Mouse (Mus musculus) limb, embryonic 15.5 days (tissue): ENCODE results near the gene Pphln1. TPM values are rescaled to one million over a fixed set of nuclear protein-coding genes. Genes with fewer than 3 reads are reported as not detected.

Experiments
- ATAC-seq: fragments of 200-750 bp; cut with Nextera tagmentation; 2 replicates; pipeline ENCODE4 v1.8.0; 2017; ENCODE audit warnings: low read depth, moderate TSS enrichment; ENCODE audit not compliant: insufficient number of reproducible peaks, low FRiP score, low TSS enrichment
- H3K27ac ChIP-seq: fragments of 300-500 bp; sonication (generic); 2 replicates; pipeline ENCODE4 v1.5.1; 2015; ENCODE audit warnings: moderate library complexity, mild to moderate bottlenecking, inconsistent platforms
- H3K27me3 ChIP-seq: fragments of 300-500 bp; sonication (generic); 2 replicates; pipeline ENCODE4 v1.6.1; 2015; ENCODE audit warnings: inconsistent platforms
- H3K36me3 ChIP-seq: fragments of 300-500 bp; sonication (generic); 2 replicates; pipeline ENCODE4 v1.6.1; 2015; ENCODE audit warnings: inconsistent platforms
- H3K4me1 ChIP-seq: fragments of 300-500 bp; sonication (generic); 2 replicates; pipeline ENCODE4 v1.6.1; 2015; ENCODE audit warnings: inconsistent platforms
- H3K4me2 ChIP-seq: fragments of 300-500 bp; sonication (generic); 2 replicates; pipeline ENCODE4 v1.6.1; 2015; ENCODE audit warnings: mild to moderate bottlenecking, inconsistent platforms
- H3K4me3 ChIP-seq: fragments of 300-500 bp; sonication (generic); 2 replicates; pipeline ENCODE4 v1.5.1; 2015; ENCODE audit warnings: mild to moderate bottlenecking, inconsistent platforms
- H3K9ac ChIP-seq: fragments of 300-500 bp; sonication (generic); 2 replicates; pipeline ENCODE4 v1.6.1; 2015; ENCODE audit warnings: inconsistent platforms
- H3K9me3 ChIP-seq: fragments of 300-500 bp; sonication (generic); 2 replicates; pipeline ENCODE4 v1.6.1; 2016; ENCODE audit warnings: inconsistent platforms
- WGBS: fragments of 180-500 bp; shearing (Covaris S2); methylation state at CpG from one replicate; pipeline ENCODE4 v1.1.7; 2015; 5-methylcytosine and 5-hydroxymethylcytosine counted together
- polyA plus RNA-seq: library from polyadenylated mRNA; unstranded; fragments of >200 nt; fragmentation: Nextera tagmentation; extraction: Ambion mirVana; gene quantifications from 2 replicates; pipeline ENCODE4 v1.2.1, GENCODE M21; 2015

Pphln1 gene
- polyA plus RNA-seq, 1 experiment from 2014 or later = 47.4 TPM

DNA sequence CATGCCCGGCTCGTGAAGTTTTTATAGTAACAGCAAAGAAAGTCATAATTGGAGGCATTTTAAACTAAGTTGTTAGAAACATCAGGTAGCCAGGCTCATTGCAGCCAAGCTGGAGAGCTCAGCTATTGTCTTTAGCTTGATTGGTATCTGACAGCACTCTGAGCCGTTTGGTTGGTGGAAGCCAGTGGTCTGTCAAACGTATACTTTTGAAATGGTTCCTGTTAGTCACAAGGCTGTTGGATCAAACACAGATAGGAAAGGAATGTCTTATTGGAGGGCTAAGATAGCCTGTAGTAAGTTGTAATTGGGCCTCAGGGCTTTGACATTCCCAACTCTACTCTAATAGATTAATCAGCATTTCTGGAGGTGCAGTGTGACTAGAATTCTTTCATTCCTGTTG, 3.3 kb downstream of the Pphln1 start:
- Histone ChIP-seq H3K4me2 (no peak overlapping the region), H3K4me1 (peaks cover 19% of the 10 kb centered on the region), H3K9ac (no peak overlapping the region), H3K27ac (no peak overlapping the region), H3K27me3 (no peaks in the 10 kb centered on the region), H3K36me3 (0 out of 2 replicates have a peak, but pooled peaks cover 2% of the 10 kb centered on the region), H3K4me3 (no peak overlapping the region), H3K9me3 (no peaks in the 10 kb centered on the region)
- ATAC-seq = no peak
- 65% methylated on average over 4 of the region's 4 CpGs for WGBS

DNA sequence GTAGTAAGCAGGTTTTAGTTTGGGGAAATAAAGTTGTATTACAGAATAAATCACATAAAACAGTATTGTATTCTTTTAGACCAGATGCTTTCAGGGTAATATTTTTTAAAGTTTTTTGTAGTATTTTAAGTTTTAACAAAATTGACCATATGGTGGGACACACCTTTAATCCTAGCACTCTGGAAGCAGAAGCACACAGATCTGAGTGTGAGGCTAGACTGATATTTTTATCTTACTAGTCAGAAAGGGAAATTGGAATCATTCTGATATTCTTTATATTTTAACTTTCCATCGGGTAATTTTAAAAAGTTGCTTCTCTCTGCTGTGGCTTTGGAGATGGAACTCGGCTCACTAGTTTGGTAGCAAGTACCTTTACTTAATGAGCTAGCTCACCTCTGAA, 4.6 kb downstream of the Pphln1 start:
- H3K27me3 ChIP-seq = no peaks in the 10 kb centered on the region
- H3K9me3 ChIP-seq = no peaks in the 10 kb centered on the region
- 0 out of 2 replicates have a peak, but pooled peaks cover 3% of the 10 kb centered on the region for H3K36me3 ChIP-seq
- H3K4me1 ChIP-seq = peaks cover 11% of the 10 kb centered on the region
- no peak overlapping the region for H3K4me3 ChIP-seq
- WGBS = 94% methylated on average over 2 of the region's 2 CpGs
- H3K4me2 ChIP-seq = no peak overlapping the region
- H3K9ac ChIP-seq = no peak overlapping the region
- no peak for ATAC-seq
- H3K27ac ChIP-seq = no peak overlapping the region

DNA sequence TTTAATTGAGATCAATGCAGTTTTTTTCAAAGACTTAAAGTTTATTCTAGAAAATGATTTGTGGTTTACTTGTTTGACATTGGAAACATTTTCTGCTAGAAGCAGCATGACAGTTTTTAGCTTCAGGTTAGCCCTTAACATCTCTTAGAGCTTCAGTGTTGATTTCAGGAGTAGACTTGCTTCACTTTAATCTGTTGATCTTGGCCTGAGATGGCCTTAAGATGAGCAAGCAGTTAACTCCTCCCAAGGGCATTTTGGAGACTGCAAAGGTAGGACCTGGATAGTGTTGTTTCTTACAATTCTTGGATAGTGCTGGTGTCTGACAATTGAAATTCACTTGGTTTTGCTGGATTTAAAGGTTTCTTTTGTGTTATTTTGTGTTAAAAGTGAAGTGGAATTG, 6.7 kb downstream of the Pphln1 start:
- no peaks in the 10 kb centered on the region for H3K9me3 ChIP-seq
- no peak overlapping the region for H3K27ac ChIP-seq
- H3K27me3 ChIP-seq = no peaks in the 10 kb centered on the region
- peaks cover 2% of the 10 kb centered on the region; the same call in 1 of the 2 replicates for H3K4me1 ChIP-seq
- no peak overlapping the region for H3K4me2 ChIP-seq
- no peak for ATAC-seq
- H3K9ac ChIP-seq = no peak overlapping the region
- no peak overlapping the region for H3K4me3 ChIP-seq
- H3K36me3 ChIP-seq = 0 out of 2 replicates have a peak, but pooled peaks cover 12% of the 10 kb centered on the region

DNA sequence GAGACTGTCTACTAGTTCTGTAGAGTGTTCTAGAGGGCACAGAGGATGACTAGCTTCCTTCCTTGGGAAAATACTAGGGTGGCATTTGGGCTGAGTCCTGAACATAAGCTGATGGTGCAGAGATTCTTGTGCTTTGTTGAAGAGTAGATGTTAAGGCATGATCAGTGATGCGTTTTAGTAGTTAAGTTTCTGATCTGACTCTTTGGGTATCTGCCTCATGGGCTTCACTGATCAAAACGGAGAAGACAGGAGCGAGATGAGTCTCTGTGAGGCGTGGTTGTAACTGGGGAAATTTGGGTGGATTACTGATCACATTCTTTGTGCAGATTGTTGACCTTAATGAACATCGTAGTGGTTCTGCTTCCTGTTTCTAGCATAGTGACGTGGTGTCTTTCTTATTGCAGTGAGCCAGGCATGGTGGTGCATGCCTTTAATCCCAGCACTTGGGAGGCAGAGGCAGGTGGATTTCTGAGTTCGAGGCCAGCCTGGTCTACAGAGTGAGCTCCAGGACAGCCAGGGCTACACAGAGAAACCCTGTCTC, 7.4 kb downstream of the Pphln1 start:
- no peaks in the 10 kb centered on the region for H3K27me3 ChIP-seq
- H3K9me3 ChIP-seq = no peaks in the 10 kb centered on the region
- no peak overlapping the region for H3K4me3 ChIP-seq
- WGBS = 92% methylated on average over 7 of the region's 7 CpGs
- no peak overlapping the region for H3K27ac ChIP-seq
- peaks cover 18% of the 10 kb centered on the region; the same call in 1 of the 2 replicates for H3K36me3 ChIP-seq
- H3K9ac ChIP-seq = no peak overlapping the region
- no peaks in the 10 kb centered on the region for H3K4me1 ChIP-seq
- H3K4me2 ChIP-seq = no peak overlapping the region
- ATAC-seq = no peak

DNA sequence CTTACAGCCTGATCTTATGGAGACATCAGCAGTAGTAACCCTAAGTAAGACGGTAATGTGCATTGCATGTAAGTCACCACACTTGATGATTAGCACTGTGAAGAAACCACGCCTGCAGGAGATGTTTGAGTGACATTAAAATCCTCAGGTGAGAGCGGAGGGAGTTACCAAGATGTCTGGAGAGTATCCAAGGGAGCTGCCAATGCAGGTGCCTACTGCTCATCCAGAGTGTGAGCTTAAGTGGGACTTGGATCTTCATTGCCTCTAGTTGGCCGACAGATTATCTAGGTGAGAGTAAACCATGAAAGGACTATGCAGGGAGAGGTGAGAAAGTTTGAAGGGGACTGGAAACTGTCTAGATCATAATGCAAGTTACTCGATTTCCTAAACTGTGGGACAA, 8.3 kb downstream of the Pphln1 start:
- Histone ChIP-seq H3K4me2 (no peak overlapping the region), H3K4me3 (no peak overlapping the region), H3K4me1 (no peaks in the 10 kb centered on the region), H3K9ac (no peak overlapping the region), H3K36me3 (peaks cover 23% of the 10 kb centered on the region), H3K27me3 (no peaks in the 10 kb centered on the region), H3K27ac (no peak overlapping the region), H3K9me3 (no peaks in the 10 kb centered on the region)
- ATAC-seq = no peak
- WGBS = 89% methylated on average over 5 of the region's 5 CpGs

DNA sequence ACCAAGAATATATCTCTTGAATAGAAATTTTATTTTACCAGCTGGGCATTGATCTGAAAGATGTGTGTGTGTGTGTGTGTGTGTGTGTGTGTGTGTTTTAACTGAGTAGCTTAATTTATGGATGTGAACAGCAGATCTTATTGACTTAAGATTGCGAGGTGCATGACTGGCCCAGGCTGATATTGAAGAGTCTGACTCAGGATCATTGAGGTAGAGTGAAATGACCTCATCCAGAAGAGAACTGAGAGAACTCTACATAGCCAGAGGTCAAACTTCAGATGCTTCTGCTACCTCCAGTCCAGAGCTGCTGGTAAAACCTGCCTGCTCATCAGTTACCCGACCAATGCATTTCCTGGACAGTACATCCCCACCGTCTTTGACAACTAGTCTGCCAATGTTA, 14.3 kb downstream of the Pphln1 start:
- Histone ChIP-seq H3K36me3 (peaks cover 50% of the 10 kb centered on the region), H3K4me3 (no peak overlapping the region), H3K4me2 (no peak overlapping the region), H3K9ac (no peak overlapping the region), H3K27ac (no peak overlapping the region), H3K27me3 (no peaks in the 10 kb centered on the region), H3K9me3 (no peaks in the 10 kb centered on the region), H3K4me1 (no peaks in the 10 kb centered on the region)
- 95% methylated on average over 3 of the region's 3 CpGs for WGBS
- no peak for ATAC-seq

DNA sequence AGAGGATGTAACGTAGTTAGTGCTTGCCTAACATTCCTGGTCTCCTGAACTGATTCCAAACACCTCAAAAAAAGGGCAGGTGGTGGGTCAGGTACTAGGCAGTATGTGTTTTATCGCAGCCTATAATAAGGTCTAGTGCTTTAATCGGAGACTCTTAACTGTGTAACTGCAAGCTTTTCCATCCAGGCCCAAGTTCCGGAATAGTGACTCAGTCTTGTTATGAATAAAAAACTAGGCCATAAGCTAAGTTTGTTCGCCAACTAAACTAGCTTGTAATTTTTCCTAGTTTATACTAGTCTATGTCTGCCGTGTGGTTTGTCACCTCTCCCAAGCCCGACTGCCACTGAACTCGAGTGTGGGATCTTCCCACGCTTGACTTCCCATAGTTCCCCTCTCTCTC, 16.3 kb downstream of the Pphln1 start:
- Histone ChIP-seq H3K9me3 (no peaks in the 10 kb centered on the region), H3K36me3 (peaks cover 45% of the 10 kb centered on the region), H3K4me3 (no peak overlapping the region), H3K27me3 (no peaks in the 10 kb centered on the region), H3K4me2 (no peak overlapping the region), H3K27ac (no peak overlapping the region), H3K4me1 (no peaks in the 10 kb centered on the region), H3K9ac (no peak overlapping the region)
- ATAC-seq = no peak
- WGBS = 94% methylated on average over 9 of the region's 9 CpGs

DNA sequence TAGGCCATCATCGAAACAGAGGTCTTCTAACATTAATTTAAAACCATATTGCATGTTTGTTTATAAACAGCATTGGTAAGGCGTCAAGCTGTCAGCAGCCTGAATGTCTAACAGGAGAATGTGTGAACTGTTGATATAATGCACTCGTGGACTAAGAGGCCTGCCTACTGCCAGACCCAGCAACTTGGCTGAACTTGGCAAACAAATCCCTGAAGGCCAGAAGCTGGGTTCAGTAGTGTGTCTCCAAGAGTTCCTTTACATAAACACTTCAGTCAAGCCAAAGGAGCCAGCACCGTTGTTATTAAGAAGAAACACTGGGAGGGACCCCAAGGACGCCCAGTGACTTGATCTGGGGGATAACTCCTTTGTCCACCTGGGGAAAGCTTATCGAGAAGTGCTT, 18.1 kb downstream of the Pphln1 start:
- Histone ChIP-seq H3K9ac (no peak overlapping the region), H3K27me3 (no peaks in the 10 kb centered on the region), H3K4me3 (no peak overlapping the region), H3K27ac (no peak overlapping the region), H3K36me3 (peaks cover 35% of the 10 kb centered on the region), H3K4me1 (no peaks in the 10 kb centered on the region), H3K9me3 (no peaks in the 10 kb centered on the region), H3K4me2 (no peak overlapping the region)
- no peak for ATAC-seq
- 87% methylated on average over 6 of the region's 6 CpGs for WGBS

DNA sequence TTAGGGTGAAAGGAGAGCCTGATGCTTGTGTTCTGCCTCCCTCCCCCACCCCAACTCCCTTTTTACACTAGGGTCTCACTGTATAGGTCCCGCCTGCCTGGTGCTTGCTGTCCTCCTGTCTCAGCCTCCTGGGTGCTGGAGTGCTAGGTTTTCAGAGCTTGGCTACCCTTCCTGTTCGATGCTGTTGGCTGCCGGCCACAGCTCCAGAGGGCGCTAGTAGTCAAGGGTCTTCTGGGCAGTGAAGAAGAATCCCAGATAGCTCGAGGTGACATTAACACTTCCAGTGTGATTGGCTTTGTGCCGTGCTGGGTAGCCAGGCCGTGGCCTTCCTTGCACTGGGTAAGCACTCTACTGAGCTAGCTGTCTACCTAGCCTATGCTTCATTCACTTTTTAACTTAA, 22.4 kb downstream of the Pphln1 start:
- H3K9me3 ChIP-seq = no peaks in the 10 kb centered on the region
- H3K4me3 ChIP-seq = no peak overlapping the region
- peaks cover 33% of the 10 kb centered on the region for H3K36me3 ChIP-seq
- H3K9ac ChIP-seq = no peak overlapping the region
- no peaks in the 10 kb centered on the region for H3K4me1 ChIP-seq
- no peak overlapping the region for H3K27ac ChIP-seq
- H3K27me3 ChIP-seq = no peaks in the 10 kb centered on the region
- no peak for ATAC-seq
- 83% methylated on average over 7 of the region's 7 CpGs for WGBS
- no peak overlapping the region for H3K4me2 ChIP-seq

DNA sequence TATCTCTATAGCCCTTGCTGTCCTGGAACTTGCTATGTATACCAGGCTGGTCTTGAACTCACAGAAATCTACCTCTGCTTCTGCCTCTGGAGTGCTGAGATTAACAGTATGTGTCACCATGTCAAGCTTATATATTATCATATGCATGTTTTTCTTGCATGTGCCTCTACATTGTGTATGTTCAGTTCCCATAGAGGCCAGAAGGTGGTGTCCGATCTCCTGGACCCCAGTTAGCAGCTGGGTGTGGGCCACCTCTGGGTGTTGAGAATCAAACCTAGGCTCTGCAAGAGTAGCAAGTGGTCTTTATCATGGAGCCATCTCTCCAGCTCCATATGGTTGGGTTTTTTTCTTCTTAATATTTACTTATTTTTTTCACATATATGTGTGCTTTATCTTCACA, 24.4 kb downstream of the Pphln1 start:
- no peak overlapping the region for H3K27ac ChIP-seq
- H3K9me3 ChIP-seq = no peaks in the 10 kb centered on the region
- WGBS = 92% methylated on average over 1 of the region's 1 CpGs
- ATAC-seq = no peak
- H3K27me3 ChIP-seq = no peaks in the 10 kb centered on the region
- H3K4me1 ChIP-seq = no peaks in the 10 kb centered on the region
- H3K36me3 ChIP-seq = peaks cover 32% of the 10 kb centered on the region
- no peak overlapping the region for H3K4me3 ChIP-seq
- H3K9ac ChIP-seq = no peak overlapping the region
- no peak overlapping the region for H3K4me2 ChIP-seq

DNA sequence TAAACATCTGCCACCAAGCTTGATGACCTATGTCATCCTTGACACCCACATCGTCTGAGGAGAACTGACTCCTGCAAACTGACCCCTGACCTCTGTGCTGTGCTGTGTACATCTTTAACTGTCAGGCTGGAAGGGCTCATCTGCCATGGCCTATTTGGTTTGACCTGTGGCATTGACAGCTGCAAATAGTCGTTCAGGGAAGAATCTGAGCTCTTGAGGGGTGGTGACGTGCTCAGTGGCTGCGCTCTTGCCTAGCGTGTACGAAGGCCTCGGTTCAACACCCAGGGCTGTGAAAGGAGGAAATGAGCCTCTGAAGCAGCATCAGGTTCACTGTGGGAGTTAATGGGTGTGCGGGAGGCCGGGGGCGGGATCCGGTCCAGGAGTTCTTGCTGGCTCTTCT, 35.7 kb downstream of the Pphln1 start:
- Histone ChIP-seq H3K27ac (no peak overlapping the region), H3K4me3 (no peak overlapping the region), H3K9me3 (no peaks in the 10 kb centered on the region), H3K27me3 (no peaks in the 10 kb centered on the region), H3K36me3 (peaks cover 9% of the 10 kb centered on the region; the same call in 1 of the 2 replicates), H3K4me1 (0 out of 2 replicates have a peak, but pooled peaks cover 2% of the 10 kb centered on the region), H3K9ac (no peak overlapping the region), H3K4me2 (no peak overlapping the region)
- WGBS = 50% methylated on average over 11 of the region's 11 CpGs
- ATAC-seq = no peak; the same call in 1 of the 2 replicates

DNA sequence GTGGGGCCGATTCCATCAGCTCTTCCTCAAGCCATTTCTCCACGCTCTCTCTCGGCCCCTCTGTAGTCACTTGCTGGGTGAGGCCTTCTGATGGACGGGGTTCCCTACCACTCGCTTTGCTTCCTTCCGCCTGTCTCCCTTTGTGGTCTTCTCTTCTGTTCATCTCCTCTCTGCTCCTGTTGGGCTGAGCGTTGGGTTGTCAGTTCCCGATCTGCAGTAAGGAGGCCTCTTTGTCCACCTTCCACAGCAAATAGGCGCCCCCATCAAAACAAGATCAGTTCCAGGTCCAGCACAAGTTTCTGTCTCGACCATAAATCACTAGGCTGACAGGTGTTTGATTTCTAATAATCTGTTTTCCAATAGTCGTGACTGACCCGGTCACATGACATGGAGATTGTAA, 37.8 kb downstream of the Pphln1 start:
- Histone ChIP-seq H3K4me3 (no peak overlapping the region), H3K36me3 (peaks cover 16% of the 10 kb centered on the region), H3K4me2 (no peak overlapping the region), H3K9ac (no peak overlapping the region), H3K27me3 (no peaks in the 10 kb centered on the region), H3K27ac (no peak overlapping the region), H3K4me1 (0 out of 2 replicates have a peak, but pooled peaks cover 2% of the 10 kb centered on the region), H3K9me3 (no peaks in the 10 kb centered on the region)
- ATAC-seq = no peak
- WGBS = 89% methylated on average over 12 of the region's 12 CpGs

DNA sequence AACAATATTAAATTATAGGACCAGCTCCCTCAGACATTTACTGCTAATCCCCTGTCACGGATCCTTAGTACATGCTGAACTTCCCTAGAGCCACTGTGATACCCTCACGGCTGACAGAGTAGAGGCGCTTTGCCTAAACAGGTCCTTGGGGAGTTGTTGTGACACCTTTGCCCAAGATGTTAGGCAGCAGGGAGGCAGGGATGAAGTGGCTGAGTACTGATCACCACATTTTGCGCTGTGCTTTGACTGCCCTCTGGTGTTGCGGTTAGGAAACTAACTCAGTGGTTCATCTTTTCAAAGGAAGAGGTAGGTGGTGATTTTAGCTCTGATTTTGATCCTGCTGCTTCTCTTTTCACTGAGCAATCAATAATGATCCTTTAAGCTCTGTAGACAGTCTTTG, 40.5 kb downstream of the Pphln1 start:
- Histone ChIP-seq H3K9me3 (no peaks in the 10 kb centered on the region), H3K4me2 (no peak overlapping the region), H3K27me3 (no peaks in the 10 kb centered on the region), H3K9ac (no peak overlapping the region), H3K27ac (no peak overlapping the region), H3K4me1 (0 out of 2 replicates have a peak, but pooled peaks cover 2% of the 10 kb centered on the region), H3K36me3 (peaks cover 33% of the 10 kb centered on the region), H3K4me3 (no peak overlapping the region)
- ATAC-seq = no peak
- WGBS = 33% methylated on average over 5 of the region's 5 CpGs
